Mouse (Mus musculus): ENCODE measurements around the gene Crb2. TPM values are rescaled to one million over a fixed set of nuclear protein-coding genes. Genes with fewer than 3 reads are reported as not detected.

Gene Crb2
- polyA plus RNA-seq, 1 experiment, result 0.01 TPM

- no peak for TF ChIP-seq MYOG (IDR thresholded peaks at IDR 0.05; ENCODE audit: control insufficient read depth, extremely low read depth, insufficient read length)
- Histone ChIP-seq H3K79me2 (ENCODE audit: control insufficient read depth, insufficient read depth) (no peaks in the 10 kb centered on the region), H3ac (ENCODE audit: control insufficient read depth, insufficient read length, low read depth) (no peak overlapping the region), H3K36me3 (ENCODE audit: control insufficient read depth, insufficient read depth) (no peaks in the 10 kb centered on the region), H3K79me3 (ENCODE audit: low read depth) (no peaks in the 10 kb centered on the region), H3K27me3 (ENCODE audit: control insufficient read depth, insufficient read depth, insufficient read length) (no peaks in the 10 kb centered on the region), H3K4me3 (ENCODE audit: insufficient read depth, poor library complexity, severe bottlenecking) (no peak overlapping the region)
Observed at GRCm38 (mm10) chr2:37832253-37832652, 56.2 kb downstream of the Crb2 start.

GRCm38 (mm10) chr2:37836926-37837325, 60.9 kb downstream of the Crb2 start:
- no peaks in the 10 kb centered on the region for H3K27me3 ChIP-seq (ENCODE audit: control insufficient read depth, insufficient read depth, insufficient read length)
- H3K4me3 ChIP-seq (ENCODE audit: insufficient read depth, poor library complexity, severe bottlenecking), result no peak overlapping the region
- no peak overlapping the region for H3ac ChIP-seq (ENCODE audit: control insufficient read depth, insufficient read length, low read depth)
- H3K79me3 ChIP-seq (ENCODE audit: low read depth), result no peaks in the 10 kb centered on the region
- H3K36me3 ChIP-seq (ENCODE audit: control insufficient read depth, insufficient read depth), result no peaks in the 10 kb centered on the region
- H3K79me2 ChIP-seq (ENCODE audit: control insufficient read depth, insufficient read depth), result no peaks in the 10 kb centered on the region
- no peak for TF ChIP-seq CEBPB (IDR thresholded peaks at IDR 0.05; ENCODE audit: low read depth)

GRCm38 (mm10) chr2:37837542-37837941, 61.5 kb downstream of the Crb2 start:
- no peak overlapping the region for H3K4me3 ChIP-seq (ENCODE audit: insufficient read depth, poor library complexity, severe bottlenecking)
- H3ac ChIP-seq (ENCODE audit: control insufficient read depth, insufficient read length, low read depth), result no peak overlapping the region
- H3K36me3 ChIP-seq (ENCODE audit: control insufficient read depth, insufficient read depth), result no peaks in the 10 kb centered on the region
- H3K79me2 ChIP-seq (ENCODE audit: control insufficient read depth, insufficient read depth), result no peaks in the 10 kb centered on the region
- H3K27me3 ChIP-seq (ENCODE audit: control insufficient read depth, insufficient read depth, insufficient read length), result no peaks in the 10 kb centered on the region
- no peaks in the 10 kb centered on the region for H3K79me3 ChIP-seq (ENCODE audit: low read depth)
- TF ChIP-seq CEBPB (IDR thresholded peaks at IDR 0.05; ENCODE audit: low read depth) (no peak), USF1 (IDR thresholded peaks at IDR 0.05; ENCODE audit: low read depth) (no peak), CTCF (IDR thresholded peaks at IDR 0.05; ENCODE audit: control insufficient read depth, insufficient read depth, insufficient read length) (no peak), MYOG (IDR thresholded peaks at IDR 0.05; ENCODE audit: control insufficient read depth, extremely low read depth, insufficient read length) (no peak), FOSL1 (IDR thresholded peaks at IDR 0.05; ENCODE audit: insufficient read depth, low read length, poor library complexity, severe bottlenecking) (no peak), MYOD1 (IDR thresholded peaks at IDR 0.05; ENCODE audit: control insufficient read depth, insufficient read length, low read depth) (no peak), MAX (IDR thresholded peaks at IDR 0.05) (no peak)

- no peaks in the 10 kb centered on the region for H3K27me3 ChIP-seq (ENCODE audit: control insufficient read depth, insufficient read depth, insufficient read length)
- no peak overlapping the region for H3ac ChIP-seq (ENCODE audit: control insufficient read depth, insufficient read length, low read depth)
- no peak overlapping the region for H3K4me3 ChIP-seq (ENCODE audit: insufficient read depth, poor library complexity, severe bottlenecking)
- no peaks in the 10 kb centered on the region for H3K79me2 ChIP-seq (ENCODE audit: control insufficient read depth, insufficient read depth)
- no peaks in the 10 kb centered on the region for H3K79me3 ChIP-seq (ENCODE audit: low read depth)
- TF ChIP-seq MYOD1 (IDR thresholded peaks at IDR 0.05; ENCODE audit: control insufficient read depth, insufficient read length, low read depth), result no peak
- TF ChIP-seq USF1 (IDR thresholded peaks at IDR 0.05; ENCODE audit: low read depth), result no peak
- no peak for TF ChIP-seq MYOG (IDR thresholded peaks at IDR 0.05; ENCODE audit: control insufficient read depth, extremely low read depth, insufficient read length)
- no peak for TF ChIP-seq MAX (IDR thresholded peaks at IDR 0.05)
- no peak for TF ChIP-seq CTCF (IDR thresholded peaks at IDR 0.05; ENCODE audit: control insufficient read depth, insufficient read depth, insufficient read length)
- TF ChIP-seq CEBPB (IDR thresholded peaks at IDR 0.05; ENCODE audit: low read depth), result no peak
- TF ChIP-seq FOSL1 (IDR thresholded peaks at IDR 0.05; ENCODE audit: insufficient read depth, low read length, poor library complexity, severe bottlenecking), result no peak
- H3K36me3 ChIP-seq (ENCODE audit: control insufficient read depth, insufficient read depth), result no peaks in the 10 kb centered on the region
Observed at GRCm38 (mm10) chr2:37838202-37838984, 62.3 kb downstream of the Crb2 start.

- TF ChIP-seq USF1 (IDR thresholded peaks at IDR 0.05; ENCODE audit: low read depth) (no peak), MAX (IDR thresholded peaks at IDR 0.05) (no peak), CEBPB (IDR thresholded peaks at IDR 0.05; ENCODE audit: low read depth) (no peak), MYOG (IDR thresholded peaks at IDR 0.05; ENCODE audit: control insufficient read depth, extremely low read depth, insufficient read length) (no peak), MYOD1 (IDR thresholded peaks at IDR 0.05; ENCODE audit: control insufficient read depth, insufficient read length, low read depth) (no peak), CTCF (IDR thresholded peaks at IDR 0.05; ENCODE audit: control insufficient read depth, insufficient read depth, insufficient read length) (no peak), FOSL1 (IDR thresholded peaks at IDR 0.05; ENCODE audit: insufficient read depth, low read length, poor library complexity, severe bottlenecking) (no peak)
- H3K27me3 ChIP-seq (ENCODE audit: control insufficient read depth, insufficient read depth, insufficient read length), result no peaks in the 10 kb centered on the region
Observed at GRCm38 (mm10) chr2:37839922-37840321, 63.9 kb downstream of the Crb2 start.

GRCm38 (mm10) chr2:37842151-37842569, 66.1 kb downstream of the Crb2 start:
- H3ac ChIP-seq (ENCODE audit: control insufficient read depth, insufficient read length, low read depth), result no peak overlapping the region
- no peaks in the 10 kb centered on the region for H3K27me3 ChIP-seq (ENCODE audit: control insufficient read depth, insufficient read depth, insufficient read length)
- no peaks in the 10 kb centered on the region for H3K79me2 ChIP-seq (ENCODE audit: control insufficient read depth, insufficient read depth)
- no peaks in the 10 kb centered on the region for H3K36me3 ChIP-seq (ENCODE audit: control insufficient read depth, insufficient read depth)
- H3K4me3 ChIP-seq (ENCODE audit: insufficient read depth, poor library complexity, severe bottlenecking), result no peak overlapping the region
- TF ChIP-seq MAX (IDR thresholded peaks at IDR 0.05), result no peak
- TF ChIP-seq CEBPB (IDR thresholded peaks at IDR 0.05; ENCODE audit: low read depth), result no peak
- TF ChIP-seq MYOG (IDR thresholded peaks at IDR 0.05; ENCODE audit: control insufficient read depth, extremely low read depth, insufficient read length), result no peak
- no peak for TF ChIP-seq MYOD1 (IDR thresholded peaks at IDR 0.05; ENCODE audit: control insufficient read depth, insufficient read length, low read depth)
- TF ChIP-seq CTCF (IDR thresholded peaks at IDR 0.05; ENCODE audit: control insufficient read depth, insufficient read depth, insufficient read length), result no peak
- no peak for TF ChIP-seq FOSL1 (IDR thresholded peaks at IDR 0.05; ENCODE audit: insufficient read depth, low read length, poor library complexity, severe bottlenecking)
- TF ChIP-seq USF1 (IDR thresholded peaks at IDR 0.05; ENCODE audit: low read depth), result no peak
- H3K79me3 ChIP-seq (ENCODE audit: low read depth), result no peaks in the 10 kb centered on the region

More at GRCm38 (mm10) chr2:37839922-37840321, 63.9 kb downstream of the Crb2 start:
- Histone ChIP-seq H3K79me2 (ENCODE audit: control insufficient read depth, insufficient read depth) (no peaks in the 10 kb centered on the region), H3K4me3 (ENCODE audit: insufficient read depth, poor library complexity, severe bottlenecking) (no peak overlapping the region), H3K36me3 (ENCODE audit: control insufficient read depth, insufficient read depth) (no peaks in the 10 kb centered on the region), H3K79me3 (ENCODE audit: low read depth) (no peaks in the 10 kb centered on the region), H3ac (ENCODE audit: control insufficient read depth, insufficient read length, low read depth) (no peak overlapping the region)

All from C2C12 (cell line).